In genomic region chr1:186907409-186908170, GRCm38 (mm10) we compare ENCODE assay signal across 39 mouse cellular contexts. TPM values are rescaled to one million over a fixed set of nuclear protein-coding genes. Genes with fewer than 3 reads are reported as not detected.
"Had no signal": no experiment of that assay in that cellular context is flagged by ENCODE, and none has a peak within 500 bp of the region (broad histone marks: within the 10 kb centered on the region; RNA-seq: fewer than 3 reads in every experiment).

No protein-coding gene starts in this region.

- H3K4me2 ChIP-seq: limb, embryonic 12.5 days; limb, embryonic 13.5 days; limb, embryonic 15.5 days; liver, embryonic 11.5 days; liver, embryonic 12.5 days; liver, embryonic 13.5 days; liver, embryonic 15.5 days; lung, embryonic 14.5 days; lung, embryonic 15.5 days; midbrain, embryonic 11.5 days; midbrain, embryonic 12.5 days; midbrain, embryonic 13.5 days; midbrain, embryonic 15.5 days had no signal

- H3K27me3 ChIP-seq: limb, embryonic 12.5 days; limb, embryonic 13.5 days; limb, embryonic 15.5 days; liver, embryonic 12.5 days; liver, embryonic 13.5 days; liver, embryonic 15.5 days; lung, embryonic 15.5 days; megakaryocyte, embryonic 14.5 days; midbrain, embryonic 12.5 days; midbrain, embryonic 13.5 days; midbrain, embryonic 15.5 days had no signal

- DNase-seq: left cerebral cortex, postnatal 4 days; liver; liver, embryonic 13.5 days; liver, postnatal 0 days; lung, adult 18-20 months; lung, adult 2 months; lung, embryonic 14.5 days; lung, postnatal 10 days; lung, postnatal 14 days; lung, postnatal 36 days; lung, postnatal 4 days; midbrain, embryonic 14.5 days had no signal

- H3K36me3 ChIP-seq: limb, embryonic 10.5 days; limb, embryonic 12.5 days; limb, embryonic 13.5 days; limb, embryonic 15.5 days; liver, embryonic 12.5 days; liver, embryonic 13.5 days; liver, embryonic 15.5 days; lung, embryonic 15.5 days; midbrain, embryonic 10.5 days; midbrain, embryonic 12.5 days; midbrain, embryonic 13.5 days; midbrain, embryonic 15.5 days had no signal

- H3K27ac ChIP-seq: left cerebral cortex, adult 2 months; limb, embryonic 10.5 days; limb, embryonic 12.5 days; limb, embryonic 13.5 days; limb, embryonic 15.5 days; liver, embryonic 12.5 days; liver, embryonic 13.5 days; liver, embryonic 14.5 days; liver, embryonic 15.5 days; lung, embryonic 15.5 days; macrophage; midbrain, embryonic 10.5 days; midbrain, embryonic 12.5 days; midbrain, embryonic 13.5 days; midbrain, embryonic 15.5 days had no signal

- H3K4me1 ChIP-seq: limb, embryonic 10.5 days; limb, embryonic 12.5 days; limb, embryonic 13.5 days; limb, embryonic 15.5 days; liver, embryonic 12.5 days; liver, embryonic 13.5 days; liver, embryonic 15.5 days; lung, embryonic 15.5 days; megakaryocyte, embryonic 14.5 days; midbrain, embryonic 10.5 days; midbrain, embryonic 12.5 days; midbrain, embryonic 13.5 days; midbrain, embryonic 15.5 days had no signal

- H3K9me3 ChIP-seq: limb, embryonic 10.5 days; limb, embryonic 12.5 days; limb, embryonic 13.5 days; limb, embryonic 15.5 days; liver, embryonic 12.5 days; liver, embryonic 13.5 days; liver, embryonic 15.5 days; lung, embryonic 15.5 days; midbrain, embryonic 10.5 days; midbrain, embryonic 12.5 days; midbrain, embryonic 13.5 days; midbrain, embryonic 15.5 days had no signal

- H3K4me3 ChIP-seq: left cerebral cortex, adult 2 months; limb, embryonic 10.5 days; limb, embryonic 12.5 days; limb, embryonic 13.5 days; limb, embryonic 15.5 days; liver, embryonic 12.5 days; liver, embryonic 13.5 days; liver, embryonic 15.5 days; lung, embryonic 15.5 days; megakaryocyte, embryonic 14.5 days; midbrain, embryonic 10.5 days; midbrain, embryonic 12.5 days; midbrain, embryonic 13.5 days; midbrain, embryonic 15.5 days; myocyte had no signal

- H3K9ac ChIP-seq: limb, embryonic 12.5 days; limb, embryonic 13.5 days; limb, embryonic 15.5 days; liver, embryonic 12.5 days; liver, embryonic 13.5 days; liver, embryonic 14.5 days; liver, embryonic 15.5 days; liver, postnatal 0 days; lung, embryonic 14.5 days; lung, embryonic 15.5 days; midbrain, embryonic 12.5 days; midbrain, embryonic 13.5 days; midbrain, embryonic 15.5 days had no signal

RNA-seq across cellular contexts. Expression of gene D1Pas1, which starts 59.6 kb away (rescaled TPM):
- total RNA-seq: left cerebral cortex, adult 2 months; left cerebral cortex, postnatal 25 days; left cerebral cortex, postnatal 36 days; liver, adult 2 months; megakaryocyte progenitor cell, adult 5-6 weeks; megakaryocyte, adult 5-6 weeks; megakaryocyte-erythroid progenitor cell, adult 5-6 weeks; midbrain, postnatal 0 days had no signal
- polyA plus RNA-seq: liver, adult 2 months; liver, embryonic 12.5 days; liver, embryonic 13.5 days; liver, embryonic 14.5 days; liver, embryonic 15.5 days; liver, embryonic 16.5 days; liver, postnatal 0 days; lung, adult 2 months; lung, embryonic 14.5 days; lung, embryonic 15.5 days; lung, postnatal 0 days; macrophage; midbrain, embryonic 15.5 days; myocyte had no signal
